Mouse (Mus musculus): Measurements from ENCODE around the gene Agap3.

DNA sequence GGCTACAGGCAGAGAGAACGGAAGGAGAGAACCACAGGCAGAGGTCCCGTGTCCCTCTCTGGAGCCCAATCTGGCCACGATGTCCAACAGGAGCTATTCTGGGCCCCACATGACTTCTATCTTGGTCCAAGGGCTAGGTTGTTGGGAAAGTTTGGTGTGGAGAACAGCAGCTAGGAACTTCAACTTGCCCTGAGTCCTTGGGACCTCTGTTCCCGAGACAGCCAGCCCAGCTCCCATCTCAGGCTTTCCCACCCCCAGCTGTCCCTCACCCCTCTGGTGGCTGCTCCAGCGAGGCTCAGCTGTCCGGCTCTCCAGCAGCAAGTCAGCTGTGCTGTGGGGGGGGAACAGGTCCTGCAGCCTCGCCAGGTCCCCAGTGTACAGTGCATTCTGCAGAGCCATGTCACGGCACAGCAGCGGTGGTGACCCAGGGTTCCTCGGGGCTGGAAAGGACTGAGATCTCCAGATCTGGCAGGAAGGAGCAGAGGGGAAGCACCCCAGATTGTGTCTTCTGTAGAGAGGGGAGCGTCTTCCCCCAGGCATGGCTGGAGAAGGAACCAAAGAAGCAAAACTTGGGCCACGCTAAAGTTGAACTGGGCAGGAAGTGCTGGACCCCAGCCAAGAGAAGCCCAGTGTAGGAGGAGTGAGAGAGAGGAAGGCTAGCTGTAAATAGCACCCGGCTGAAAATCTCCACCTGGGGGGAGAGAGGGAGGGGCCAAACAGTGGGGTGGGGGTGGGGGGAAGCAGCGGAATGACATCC is 88.6 kb downstream of the Agap3 start, which contains the start of gene Asb10:
- TF ChIP-seq POLR2A (IDR thresholded peaks at IDR 0.05; ENCODE audit: low read depth, low read length) = no peak
- TF ChIP-seq CTCF (IDR thresholded peaks at IDR 0.05; ENCODE audit: extremely low read depth, insufficient read length, insufficient replicate concordance, low read depth, low read length) = no peak

All from small intestine, adult 2 months (tissue).